Mouse (Mus musculus): ENCODE data around the gene Nphs2. TPM values are rescaled to one million over a fixed set of nuclear protein-coding genes. Genes with fewer than 3 reads are reported as not detected.

Nphs2 gene
- polyA plus RNA-seq (2017; shearing (Covaris generic)), result not detected

DNA sequence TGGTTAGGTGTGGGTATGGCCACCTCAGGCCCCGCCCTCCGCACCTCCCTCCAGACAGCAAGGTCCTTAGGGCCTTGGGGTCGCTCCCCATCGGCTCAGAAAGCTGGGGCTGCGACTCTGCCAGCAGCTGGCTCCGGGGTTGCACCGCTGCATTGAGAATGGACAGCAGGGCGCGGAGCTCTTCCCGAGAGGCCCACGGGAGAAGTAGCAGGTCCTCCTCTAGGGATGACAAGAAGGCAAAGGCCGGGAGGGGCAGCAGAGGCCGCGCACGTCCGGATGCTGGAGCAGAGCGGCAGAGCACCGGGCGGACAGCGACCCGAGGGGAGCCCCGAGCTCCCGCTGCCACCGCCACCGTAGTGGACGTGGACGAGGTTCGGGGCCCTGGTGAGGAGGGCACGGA, at the start of gene Nphs2:
Gene Nphs2, plus strand, starts transcription at position 98 of the 400 bp plus-strand sequence.

DNA sequence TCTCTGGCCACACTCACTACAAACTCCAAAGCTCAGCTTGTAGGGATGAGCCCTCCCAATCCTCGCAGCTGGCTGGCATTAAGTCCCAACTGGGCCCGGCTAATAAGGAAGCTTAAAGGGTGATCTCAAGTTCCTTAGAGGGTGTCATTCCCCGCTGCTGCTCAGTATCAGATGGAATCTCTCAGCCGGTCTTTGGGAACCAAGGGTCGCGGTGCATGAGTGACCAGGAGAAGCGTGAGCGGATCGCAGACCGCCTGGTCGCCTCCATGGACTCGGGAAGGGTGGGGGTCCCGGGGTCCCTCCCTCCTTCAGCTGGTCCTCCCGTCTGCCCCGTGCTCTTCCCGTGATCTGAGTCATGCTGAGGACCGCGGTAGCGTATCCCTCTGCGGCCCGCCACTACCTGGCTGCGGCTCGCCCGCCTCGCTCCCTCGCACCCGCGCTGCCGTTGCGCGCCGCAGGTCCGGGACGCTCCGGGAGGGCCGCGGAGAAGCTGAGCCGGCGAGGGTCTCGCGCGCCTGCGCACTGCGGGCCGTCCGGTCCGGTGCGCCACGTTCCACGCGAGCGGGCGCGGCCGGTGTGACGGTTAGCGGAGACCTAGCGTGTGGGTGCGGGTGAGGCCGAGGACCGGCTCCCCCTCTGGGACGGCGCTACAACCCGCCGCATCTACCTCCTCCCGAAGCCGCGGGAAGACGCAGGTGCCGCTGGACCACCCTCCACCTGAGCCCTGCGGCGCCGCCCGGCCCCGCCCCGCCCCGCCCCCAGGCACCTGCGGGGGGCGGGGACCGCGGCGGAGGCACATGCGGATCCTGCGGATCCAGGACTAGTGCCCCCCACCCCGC, 7.4 kb upstream of the Nphs2 start, which contains the start of gene Tdrd5:
Gene Tdrd5, minus strand, starts transcription at position 754 of the 839 bp plus-strand sequence.

DNA sequence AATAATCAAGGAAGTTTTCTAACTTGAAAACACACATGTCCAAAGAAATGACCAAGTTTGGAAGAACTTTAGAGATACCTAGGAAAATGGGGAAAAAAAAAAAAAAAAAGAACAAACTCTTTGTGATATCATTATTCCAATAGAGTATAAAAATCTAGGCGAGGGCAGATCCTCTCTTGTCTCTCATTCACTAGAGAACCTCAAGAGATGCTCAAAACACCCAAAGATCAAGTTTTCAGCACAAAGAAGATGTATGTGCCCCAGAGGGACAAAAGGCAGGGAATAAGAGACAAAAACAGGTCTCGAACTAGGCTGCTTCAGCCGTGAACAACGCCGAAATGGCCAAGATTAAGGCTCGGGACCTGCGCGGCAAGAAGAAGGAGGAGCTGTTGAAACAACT, 55.2 kb downstream of the Nphs2 start, which contains the start of gene Gm2000:
Gene Gm2000, plus strand, starts transcription at position 301 of the 400 bp plus-strand sequence.

Other genes with a start within 250 kb of the Nphs2 start
- under 1 TPM; 0.06 to 0.73 TPM for gene Fam163a, start 105.7 kb upstream of the Nphs2 start, polyA plus RNA-seq (2017; shearing (Covaris generic))
- 1 to 10 TPM in 1 of 2 experiments, under 1 TPM in 1; 0.18 to 3.0 TPM for gene Tdrd5, start 7.1 kb upstream of the Nphs2 start, polyA plus RNA-seq (2017; shearing (Covaris generic))
- gene Gm2000, start 55.3 kb downstream of the Nphs2 start, polyA plus RNA-seq (2017; shearing (Covaris generic)), result 1,000 to 10,000 TPM; 1,151 to 1,306 TPM
- gene Axdnd1, start 110.4 kb downstream of the Nphs2 start, polyA plus RNA-seq (2017; shearing (Covaris generic)), result 1 to 10 TPM in 1 of 2 experiments, under 1 TPM in 1; 0.49 to 2.5 TPM
- 10 to 100 TPM; 30.9 to 43.2 TPM for gene Soat1, start 163.6 kb downstream of the Nphs2 start, polyA plus RNA-seq (2017; shearing (Covaris generic))
- under 1 TPM; 0.48 to 0.58 TPM for gene Gm10031, start 213.3 kb downstream of the Nphs2 start, polyA plus RNA-seq (2017; shearing (Covaris generic))
- gene Abl2, start 248.1 kb downstream of the Nphs2 start, polyA plus RNA-seq (2017; shearing (Covaris generic)), result 1 to 10 TPM; 2.6 to 4.8 TPM

Measured in inflammation-experienced regulatory T-cells (primary cell).